Mouse (Mus musculus) CD4-positive, CD25-positive, alpha-beta regulatory T cell, adult 2 months (primary cell): ENCODE results near the gene 2610021A01Rik.
"Not testable (repeated sequence)": the region's sequence is repeated elsewhere in the genome, so short reads cannot be mapped to it uniquely, and the experiment has no call there.

Source experiments
- DNase-seq: peaks from one replicate; pipeline ENCODE4 v3.0.0-alpha.2; 2012; ENCODE audit warnings: low read depth, low spot score

2610021A01Rik gene

DNA sequence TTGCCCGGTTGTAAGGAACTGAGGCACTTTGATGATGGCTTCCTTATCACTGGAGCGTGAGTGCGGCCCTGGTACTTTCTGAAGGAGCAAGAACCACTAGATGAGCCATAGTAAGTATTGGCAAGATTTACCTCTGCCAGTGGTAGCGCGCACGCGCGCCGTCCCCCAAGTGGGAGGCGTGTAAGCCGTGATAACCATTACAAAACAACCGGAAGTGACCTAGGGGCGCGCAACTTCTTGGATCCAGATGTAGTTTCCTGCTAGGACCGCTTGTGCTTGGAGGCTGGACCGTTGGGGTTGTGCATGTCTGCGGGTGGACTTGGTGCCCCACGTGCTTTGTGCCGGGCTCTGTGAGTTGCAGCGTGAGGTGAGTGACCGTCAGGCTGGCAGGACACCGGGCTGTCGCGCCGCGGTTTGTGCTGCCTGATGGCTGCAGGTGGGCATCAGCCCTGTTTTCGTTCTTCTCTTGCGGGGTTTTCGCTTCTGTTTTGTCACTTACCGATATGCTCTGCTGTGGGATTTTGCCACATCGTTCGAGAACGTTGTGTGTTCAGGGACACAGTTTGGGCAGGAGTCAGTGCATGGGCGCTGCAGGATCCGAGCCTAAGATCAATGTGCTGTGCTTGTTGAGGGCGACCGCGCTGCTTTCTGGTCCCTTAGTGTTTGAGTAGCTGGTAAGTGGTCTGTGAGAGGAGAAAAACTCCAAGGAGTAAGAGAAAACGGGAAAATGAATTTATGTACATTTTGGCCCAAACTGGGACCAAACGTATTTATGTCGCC, at the start of gene 2610021A01Rik:
Gene 2610021A01Rik (plus strand): TSS at position 197 of the 780 bp plus-strand sequence.
- peak; percentile 93 for DNase-seq

DNA sequence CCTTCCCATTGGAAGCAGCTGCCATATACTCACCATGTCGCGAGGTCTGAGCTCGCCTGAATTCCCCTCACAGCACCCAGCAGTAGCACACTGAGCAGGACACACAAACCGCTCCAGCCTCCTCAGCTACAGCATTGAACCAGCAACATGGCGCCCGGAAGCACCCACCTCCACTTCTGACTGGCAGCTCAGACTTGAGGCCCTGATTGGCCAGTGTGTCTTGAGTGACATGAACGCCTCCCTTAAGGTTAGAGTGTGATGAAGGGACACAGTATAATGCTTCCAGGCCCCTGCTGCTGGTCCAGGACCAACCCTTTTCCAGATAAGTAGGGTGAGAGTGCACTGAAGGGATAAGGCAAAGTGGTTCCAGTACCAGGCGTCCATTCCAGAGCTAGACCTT, 38.3 kb upstream of the 2610021A01Rik start:
- DNase-seq: no peak

- not testable (repeated sequence) for DNase-seq
Observed at GRCm38 (mm10) chr7:41573562-41573961, 25.5 kb upstream of the 2610021A01Rik start, which contains the start of gene Gm6871. Gm6871 (minus strand) TSS chr7:41573662.

GRCm38 (mm10) chr7:41577956-41578355, 21.1 kb upstream of the 2610021A01Rik start:
- DNase-seq: no peak

DNA sequence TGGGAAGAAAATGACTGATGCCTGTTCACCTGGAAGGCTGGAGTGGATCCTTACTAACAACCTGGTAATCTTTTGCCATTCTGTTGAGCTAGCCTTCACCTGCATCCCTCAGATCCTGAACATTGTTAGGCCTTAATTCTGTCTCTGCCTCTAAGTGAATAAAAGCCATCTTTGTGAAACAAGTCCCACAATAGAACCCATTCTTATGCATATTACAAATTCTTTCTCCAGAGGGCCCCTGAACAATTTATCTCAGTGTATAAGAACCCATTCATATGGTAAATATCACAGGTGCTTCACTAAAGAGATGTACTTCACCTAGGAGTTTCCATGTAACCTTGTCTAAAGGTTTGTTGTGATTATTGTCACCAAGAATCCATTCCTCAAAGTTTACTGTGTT, 17.0 kb upstream of the 2610021A01Rik start:
- no peak for DNase-seq

DNA sequence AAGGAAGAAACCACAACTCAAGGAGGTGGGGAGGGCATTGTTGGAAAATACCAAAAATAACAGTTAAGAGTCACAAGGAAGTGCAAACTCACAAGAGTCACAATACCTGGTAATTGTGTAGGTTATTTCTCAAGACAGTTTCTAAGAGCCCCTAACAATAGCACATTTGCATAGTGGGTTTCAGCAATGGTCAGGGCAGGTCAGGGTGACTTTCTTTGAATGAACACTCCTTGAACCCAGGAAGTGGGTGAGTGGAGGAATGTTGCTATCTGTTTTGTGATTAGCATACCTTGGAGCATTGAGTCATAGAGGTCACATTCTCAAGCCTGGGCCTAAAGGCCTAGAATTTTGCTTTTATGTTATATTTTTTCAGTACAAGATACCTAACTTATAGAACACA, 11.2 kb upstream of the 2610021A01Rik start:
- not testable (repeated sequence) for DNase-seq

DNA sequence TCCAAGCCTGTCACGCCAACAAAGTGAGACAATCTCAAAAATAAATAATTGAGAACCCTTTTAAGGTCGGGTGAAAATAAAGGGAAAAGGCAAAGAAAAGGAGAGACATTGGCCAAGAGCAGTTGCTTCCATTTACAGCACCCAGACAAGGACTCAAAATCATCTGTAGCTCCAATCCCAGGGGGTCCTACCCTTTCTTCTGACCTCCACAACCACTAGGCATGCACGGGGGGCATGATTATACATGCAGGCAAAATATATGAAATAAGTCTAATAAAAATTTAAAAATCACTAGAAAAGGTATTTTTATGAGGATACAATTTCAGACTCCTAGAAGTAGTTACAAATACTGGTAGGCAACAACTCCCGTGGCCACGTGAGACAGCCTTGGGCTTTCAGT, 415 bp upstream of the 2610021A01Rik start:
- no peak for DNase-seq

DNA sequence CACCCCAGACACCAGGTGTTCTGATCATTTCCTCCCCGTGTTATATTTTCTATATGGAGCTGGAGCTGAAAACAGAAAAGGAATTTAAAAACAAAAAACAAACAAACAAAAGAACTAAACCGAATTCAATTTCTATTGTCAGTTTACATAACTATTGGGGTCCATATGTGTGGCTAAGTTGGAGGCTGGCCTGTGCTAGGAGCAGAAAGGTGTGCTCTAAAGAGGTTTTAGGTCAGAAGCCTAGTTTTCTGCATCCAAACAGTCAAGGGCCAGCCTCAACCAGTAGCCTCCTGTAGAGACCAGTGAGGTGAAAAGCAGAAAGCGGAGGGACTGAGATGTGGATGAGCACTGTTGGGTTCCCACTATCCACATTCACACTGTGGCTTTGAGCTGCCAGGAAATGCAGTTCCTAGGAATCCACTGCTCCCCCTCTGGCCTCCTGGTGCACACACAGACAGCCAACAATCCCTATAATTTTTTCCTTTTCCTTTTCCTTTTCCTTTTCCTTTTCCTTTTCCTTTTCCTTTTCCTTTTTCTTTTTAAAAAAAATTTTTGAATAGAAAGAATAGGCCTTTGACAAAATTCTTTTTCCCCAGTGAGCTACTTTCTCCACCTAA, 1.0 kb downstream of the 2610021A01Rik start:
- DNase-seq: no peak

GRCm38 (mm10) chr7:41611654-41612053, 12.6 kb downstream of the 2610021A01Rik start:
- no peak for DNase-seq

DNA sequence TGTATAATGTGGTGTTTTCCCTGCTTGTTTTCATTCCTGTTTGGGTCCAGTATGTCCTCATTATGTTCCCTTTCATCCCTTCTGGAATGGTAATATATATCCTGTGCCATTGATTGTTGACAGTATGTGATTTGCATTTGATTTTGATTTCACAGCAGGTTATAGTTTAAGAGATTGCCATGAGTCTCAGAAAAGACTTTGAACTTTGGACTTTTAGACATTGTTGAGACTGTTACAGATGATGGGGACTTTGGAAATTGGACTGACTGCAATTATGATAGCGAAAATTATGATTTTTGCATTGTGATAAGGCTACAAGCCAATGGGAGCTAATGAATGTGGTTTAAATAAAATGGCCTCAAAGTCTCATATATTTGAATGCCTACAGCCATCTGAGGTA, 17.2 kb downstream of the 2610021A01Rik start:
- DNase-seq: not testable (repeated sequence)

DNA sequence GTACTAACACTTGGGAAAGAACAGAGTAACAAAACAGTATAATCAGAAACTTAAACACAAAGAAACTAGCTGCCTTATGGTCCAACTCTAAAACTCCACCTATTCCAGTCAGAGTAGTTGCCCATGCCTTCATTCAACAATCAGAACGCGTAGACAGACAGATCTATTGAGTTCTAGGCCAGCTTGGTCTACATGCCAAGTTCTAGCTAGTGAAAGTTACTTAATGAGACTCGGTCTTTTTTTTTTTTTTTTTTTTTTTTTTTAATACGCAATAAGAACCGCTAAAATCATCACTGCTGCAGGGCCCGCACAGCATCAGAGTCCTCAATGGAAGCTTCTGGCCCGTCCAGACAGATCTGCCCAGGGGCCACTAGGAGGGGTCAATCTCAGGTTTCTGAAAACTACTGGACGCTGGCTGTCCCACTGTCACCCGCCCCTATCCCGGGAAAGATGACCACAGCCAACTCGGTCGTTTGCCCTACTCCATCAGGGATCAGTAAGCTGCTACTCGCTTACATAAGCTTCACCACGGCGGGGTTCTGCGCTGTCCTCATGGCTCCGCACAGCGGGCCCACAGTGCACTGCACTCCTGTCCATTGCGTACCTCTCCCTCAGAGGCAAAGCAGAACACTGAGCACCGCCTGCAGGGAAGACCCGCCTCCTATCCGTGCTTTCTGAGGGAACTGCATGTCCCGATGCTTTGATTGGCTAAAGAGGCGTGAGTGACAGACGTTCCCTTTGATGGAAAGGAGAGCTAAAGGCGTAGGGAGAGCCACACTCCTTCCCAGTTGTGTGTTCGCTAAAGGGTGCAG, 33.6 kb downstream of the 2610021A01Rik start, which contains the start of gene Zfp788:
Gene Zfp788 (plus strand): TSS at position 795 of the 812 bp plus-strand sequence.
- DNase-seq: peak; percentile 93

GRCm38 (mm10) chr7:41633221-41633984, 34.4 kb downstream of the 2610021A01Rik start:
- DNase-seq: peak; percentile 94

DNA sequence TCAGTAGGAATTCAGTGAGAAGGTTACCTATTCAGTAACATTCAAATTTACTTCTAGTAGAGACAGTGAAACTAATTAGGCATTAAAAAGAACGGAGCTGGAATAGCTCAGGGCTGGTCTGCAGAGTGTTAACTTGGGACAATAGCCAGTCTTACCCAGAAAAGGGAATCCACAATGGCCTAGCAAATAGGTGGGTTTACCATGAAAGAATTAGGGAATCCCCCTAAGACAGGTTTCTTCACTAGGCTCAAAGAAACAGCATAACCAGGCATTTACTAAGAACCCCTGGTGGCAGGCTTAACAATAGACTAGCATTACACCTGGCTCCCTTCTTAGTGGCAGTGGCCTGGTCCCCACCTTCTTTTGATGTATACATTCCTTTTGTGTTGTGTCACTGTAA, 75.3 kb downstream of the 2610021A01Rik start:
- DNase-seq: not testable (repeated sequence)
